Mouse (Mus musculus): Measurements from ENCODE around the gene Kirrel. TPM values are rescaled to one million over a fixed set of nuclear protein-coding genes. Genes with fewer than 3 reads are reported as not detected.

The Kirrel gene
- polyA plus RNA-seq (2015; fragmentation: Nextera tagmentation; extraction: Ambion mirVana), result 8.4 and 10.1 TPM in 2 replicates

DNA sequence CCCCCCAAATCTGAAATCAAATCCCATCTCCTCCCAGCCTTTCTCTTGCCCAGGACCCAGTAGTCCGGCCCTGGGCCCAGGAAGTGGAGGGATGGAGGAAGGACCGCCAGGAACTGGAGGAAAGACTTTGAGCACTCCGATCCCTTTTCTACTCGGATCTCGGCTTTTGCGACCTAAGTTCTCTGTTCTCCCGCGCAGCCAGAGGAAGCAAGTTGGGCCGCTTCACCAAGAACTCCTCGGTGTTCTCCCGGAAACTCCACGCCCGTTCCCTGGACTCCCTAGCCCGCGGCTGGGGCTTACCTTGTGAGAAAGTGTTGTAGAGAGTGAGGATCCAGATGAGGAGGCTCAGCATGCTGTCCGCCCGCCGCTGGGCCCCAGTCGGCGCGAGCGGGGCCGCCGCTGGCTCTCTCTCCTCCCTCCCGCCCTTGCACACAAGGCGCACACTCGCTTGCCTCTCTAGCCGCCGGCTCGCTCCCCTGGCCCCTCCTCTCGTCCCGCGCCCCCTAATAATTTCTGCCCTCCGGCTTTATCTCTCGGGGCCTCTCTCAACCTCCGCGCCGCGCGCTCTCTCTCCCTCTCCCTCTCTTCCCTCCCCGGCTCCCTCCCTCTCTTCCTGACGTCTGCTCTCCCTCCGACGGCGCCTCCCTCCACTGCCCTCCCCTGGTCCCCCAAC is at the start of gene Kirrel:
Gene Kirrel, minus strand, starts transcription at position 652 of the 673 bp plus-strand sequence.
- Histone ChIP-seq H3K27ac (peak within 1 kb of the TSS; percentile 85), H3K4me3 (replicated peaks) (peak within 1 kb of the TSS; percentile 64), H3K27me3 (0 out of 2 replicates have a peak, but pooled peaks cover 4% of the 10 kb centered on the region), H3K4me2 (replicated peaks) (peak within 1 kb of the TSS; percentile 76), H3K9me3 (no peaks in the 10 kb centered on the region), H3K4me1 (replicated peaks) (peaks cover 55% of the 10 kb centered on the region), H3K36me3 (no peaks in the 10 kb centered on the region), H3K9ac (replicated peaks) (peak within 1 kb of the TSS; percentile 75)
- ATAC-seq, result peak; percentile 88
- 0% methylated on average over 45 of the region's 45 CpGs for WGBS

DNA sequence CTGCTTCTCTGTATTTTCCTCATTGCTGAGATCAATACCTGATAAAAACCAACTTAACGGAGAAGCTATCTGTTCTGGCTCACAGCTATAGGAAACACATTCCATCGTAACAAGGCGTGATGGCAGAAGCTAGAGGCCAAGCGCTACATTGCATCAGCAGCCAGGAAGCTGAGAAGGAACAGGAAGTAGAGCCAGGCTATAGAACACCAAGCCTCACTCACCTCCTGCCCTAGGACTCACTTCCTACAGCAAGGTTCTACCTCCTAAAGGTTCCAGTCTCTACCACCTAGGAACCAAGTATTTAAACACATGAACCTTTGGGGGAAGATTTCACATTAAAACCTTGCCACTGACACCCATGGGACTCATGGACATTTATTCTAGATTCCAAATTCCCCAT is 49.1 kb upstream of the Kirrel start:
- Histone ChIP-seq H3K27ac (no peak overlapping the region), H3K9me3 (no peaks in the 10 kb centered on the region), H3K27me3 (no peaks in the 10 kb centered on the region), H3K36me3 (no peaks in the 10 kb centered on the region), H3K4me3 (replicated peaks) (no peak overlapping the region), H3K9ac (replicated peaks) (no peak overlapping the region), H3K4me2 (replicated peaks) (no peak overlapping the region), H3K4me1 (replicated peaks) (no peaks in the 10 kb centered on the region)
- 91% methylated on average over 4 of the region's 4 CpGs for WGBS
- ATAC-seq, result no peak

DNA sequence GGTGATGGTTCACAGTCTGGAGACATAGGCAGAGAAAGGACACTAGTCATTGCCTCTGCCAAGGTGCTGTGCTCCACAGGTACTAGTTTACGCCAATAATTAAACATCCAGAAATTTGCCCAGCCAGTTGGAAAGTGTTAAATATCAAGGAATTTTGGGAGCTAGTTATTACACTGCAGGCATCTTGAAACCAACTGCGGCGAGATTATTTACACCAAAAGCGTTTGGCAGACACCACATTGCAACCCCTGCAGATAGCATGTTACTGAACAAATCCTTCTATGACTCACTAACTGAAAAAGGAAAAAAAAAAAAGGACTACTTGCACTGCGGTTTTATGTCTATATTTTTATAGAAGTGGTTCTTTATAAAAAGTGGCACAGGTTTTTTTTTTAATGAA is 47.8 kb upstream of the Kirrel start:
- no peak overlapping the region for H3K9ac ChIP-seq (replicated peaks)
- H3K4me1 ChIP-seq (replicated peaks), result no peaks in the 10 kb centered on the region
- H3K9me3 ChIP-seq, result no peaks in the 10 kb centered on the region
- H3K27me3 ChIP-seq, result no peaks in the 10 kb centered on the region
- no peaks in the 10 kb centered on the region for H3K36me3 ChIP-seq
- no peak overlapping the region for H3K4me3 ChIP-seq (replicated peaks)
- no peak for ATAC-seq
- 91% methylated on average over 5 of the region's 5 CpGs for WGBS
- no peak overlapping the region for H3K4me2 ChIP-seq (replicated peaks)
- H3K27ac ChIP-seq, result no peak overlapping the region

DNA sequence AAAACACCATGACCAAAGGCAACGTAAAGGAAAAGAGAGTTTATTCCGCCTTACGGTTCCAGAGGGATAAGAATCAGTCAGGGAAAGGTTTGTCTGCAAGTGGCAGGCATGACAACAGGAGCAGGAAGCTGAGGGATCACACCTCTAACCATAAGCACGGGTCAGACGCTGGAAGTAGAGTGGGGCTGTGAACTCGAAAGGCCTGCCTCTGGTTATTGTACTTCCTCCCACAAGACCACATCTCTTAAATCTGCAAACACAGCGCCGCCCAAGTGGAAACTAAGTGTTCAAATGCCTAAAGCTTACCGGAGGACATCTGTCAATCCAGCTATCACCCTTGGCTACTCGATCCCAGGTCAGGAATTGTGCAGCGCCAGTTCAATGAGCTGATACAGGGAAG is 40.6 kb upstream of the Kirrel start:
- no peak overlapping the region for H3K9ac ChIP-seq (replicated peaks)
- no peaks in the 10 kb centered on the region for H3K36me3 ChIP-seq
- H3K4me3 ChIP-seq (replicated peaks), result no peak overlapping the region
- H3K4me1 ChIP-seq (replicated peaks), result no peaks in the 10 kb centered on the region
- H3K27ac ChIP-seq, result no peak overlapping the region
- no peaks in the 10 kb centered on the region for H3K9me3 ChIP-seq
- no peak overlapping the region for H3K4me2 ChIP-seq (replicated peaks)
- no peaks in the 10 kb centered on the region for H3K27me3 ChIP-seq
- ATAC-seq, result no peak
- WGBS, result 77% methylated on average over 11 of the region's 11 CpGs

DNA sequence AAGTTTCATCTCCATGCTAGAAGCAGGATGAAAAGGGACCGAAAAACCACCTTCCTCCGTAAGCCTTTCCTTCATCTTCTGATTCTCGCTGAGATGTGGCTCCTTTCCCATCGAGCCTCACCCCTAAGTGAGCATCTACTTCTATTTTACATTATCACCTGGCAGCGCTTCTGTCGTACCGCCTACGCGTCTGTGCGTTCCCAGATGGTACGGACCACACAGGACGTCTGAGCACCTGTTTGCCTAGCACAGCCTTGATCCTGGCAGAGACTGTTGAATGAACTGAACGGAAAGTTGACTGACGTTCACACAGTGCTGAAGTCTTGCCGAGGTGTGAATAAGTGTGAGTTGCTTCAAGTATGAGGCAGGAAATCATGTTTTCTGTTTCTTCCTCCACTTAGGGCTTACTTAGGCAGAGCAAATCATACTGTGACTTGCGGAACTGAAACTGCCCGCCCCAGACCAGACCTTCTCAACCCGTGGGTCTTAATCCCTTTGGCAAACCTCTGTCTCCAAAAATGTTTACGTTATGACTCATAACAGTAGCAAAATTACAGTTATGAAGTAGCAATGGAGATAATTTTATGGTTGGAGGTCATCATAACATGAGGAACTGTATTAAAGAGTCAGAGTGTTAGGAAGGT is 39.8 kb upstream of the Kirrel start:
- H3K9me3 ChIP-seq, result no peaks in the 10 kb centered on the region
- H3K4me2 ChIP-seq (replicated peaks), result no peak overlapping the region
- no peak for ATAC-seq
- no peaks in the 10 kb centered on the region for H3K4me1 ChIP-seq (replicated peaks)
- no peak overlapping the region for H3K27ac ChIP-seq
- H3K4me3 ChIP-seq (replicated peaks), result no peak overlapping the region
- no peaks in the 10 kb centered on the region for H3K27me3 ChIP-seq
- WGBS, result 93% methylated on average over 19 of the region's 19 CpGs
- no peaks in the 10 kb centered on the region for H3K36me3 ChIP-seq
- no peak overlapping the region for H3K9ac ChIP-seq (replicated peaks)

DNA sequence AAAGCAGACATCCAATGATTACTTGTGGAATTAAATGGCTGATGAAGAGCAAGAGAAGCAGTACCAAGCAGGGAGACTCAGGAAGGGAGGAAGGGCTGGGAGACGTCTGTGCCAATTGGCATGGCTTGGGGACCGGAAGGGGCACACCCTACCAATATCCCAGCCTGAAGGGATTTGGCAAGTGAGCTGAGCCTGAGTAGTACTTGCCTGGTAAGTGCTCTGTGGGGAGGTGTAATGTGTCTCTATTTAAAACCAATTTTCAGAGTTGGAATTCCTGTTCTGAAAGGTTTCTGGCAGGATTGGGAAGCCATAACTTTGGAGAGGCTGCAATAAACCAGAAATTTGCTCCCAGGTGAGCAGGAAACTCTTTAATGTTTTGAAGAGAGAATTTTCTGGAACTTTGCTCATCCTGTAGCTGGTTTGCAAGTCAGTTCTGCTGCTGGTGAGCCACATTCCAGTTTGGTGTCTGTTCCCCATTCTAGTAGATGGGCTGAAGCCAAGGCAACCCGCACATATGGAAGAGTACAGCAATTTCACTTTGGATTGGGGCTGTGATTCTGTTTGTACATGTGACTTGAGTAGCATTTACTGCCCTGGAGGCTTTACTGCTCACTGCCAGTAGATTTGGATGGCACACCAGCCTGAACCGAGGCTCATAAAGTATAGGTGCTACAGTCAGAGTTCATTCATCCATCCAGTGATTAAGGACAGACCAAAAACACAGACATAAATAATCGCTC is 32.0 kb upstream of the Kirrel start:
- 90% methylated on average over 5 of the region's 5 CpGs for WGBS
- H3K4me2 ChIP-seq (replicated peaks), result no peak overlapping the region
- H3K36me3 ChIP-seq, result no peaks in the 10 kb centered on the region
- no peaks in the 10 kb centered on the region for H3K9me3 ChIP-seq
- no peak for ATAC-seq
- no peak overlapping the region for H3K9ac ChIP-seq (replicated peaks)
- no peaks in the 10 kb centered on the region for H3K4me1 ChIP-seq (replicated peaks)
- no peak overlapping the region for H3K4me3 ChIP-seq (replicated peaks)
- no peak overlapping the region for H3K27ac ChIP-seq
- H3K27me3 ChIP-seq, result no peaks in the 10 kb centered on the region

DNA sequence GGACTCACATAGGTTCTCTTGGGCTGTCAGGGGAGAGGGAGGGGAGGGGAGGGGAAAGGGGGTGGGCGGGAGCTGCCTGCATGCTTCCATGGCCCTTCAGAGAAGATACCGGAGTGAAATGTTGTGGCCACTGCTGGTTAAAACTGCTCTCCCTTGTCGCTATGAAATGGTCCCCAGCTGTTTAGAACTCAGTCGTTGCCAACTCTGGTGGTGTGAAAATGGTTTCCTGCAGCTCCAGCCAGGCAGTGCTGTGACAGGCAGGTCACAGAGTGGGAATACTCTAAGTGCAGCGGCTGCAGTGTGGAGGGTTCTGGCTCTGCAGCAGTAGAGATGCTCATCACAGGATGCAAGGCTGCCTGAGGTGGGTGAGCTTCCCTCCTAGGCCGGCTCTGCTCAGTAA is 22.1 kb upstream of the Kirrel start:
- no peak for ATAC-seq
- H3K4me1 ChIP-seq (replicated peaks), result no peaks in the 10 kb centered on the region
- no peak overlapping the region for H3K9ac ChIP-seq (replicated peaks)
- H3K9me3 ChIP-seq, result no peaks in the 10 kb centered on the region
- no peak overlapping the region for H3K27ac ChIP-seq
- no peak overlapping the region for H3K4me3 ChIP-seq (replicated peaks)
- H3K27me3 ChIP-seq, result no peaks in the 10 kb centered on the region
- WGBS, result 53% methylated on average over 6 of the region's 6 CpGs
- no peak overlapping the region for H3K4me2 ChIP-seq (replicated peaks)
- no peaks in the 10 kb centered on the region for H3K36me3 ChIP-seq

DNA sequence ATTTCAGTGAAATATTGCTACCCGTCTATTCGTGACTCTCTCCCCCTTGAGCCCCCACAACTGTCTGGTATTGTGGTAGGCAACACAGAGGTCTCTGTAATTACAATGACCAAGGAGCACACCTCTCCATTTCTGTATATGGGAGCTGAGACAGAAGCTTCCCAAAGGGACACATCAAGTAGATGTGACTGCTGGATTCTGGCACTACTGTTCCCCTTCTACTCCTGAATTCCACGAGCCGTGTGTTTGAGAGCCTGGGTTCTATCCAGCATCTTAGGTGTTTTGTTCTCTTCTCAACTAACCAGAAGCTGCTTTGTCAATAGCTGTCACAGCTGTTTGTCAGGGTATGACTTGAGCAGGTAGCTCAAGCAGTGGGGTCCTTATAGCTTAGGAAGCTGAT is 20.5 kb upstream of the Kirrel start:
- no peaks in the 10 kb centered on the region for H3K27me3 ChIP-seq
- H3K9ac ChIP-seq (replicated peaks), result no peak overlapping the region
- no peaks in the 10 kb centered on the region for H3K36me3 ChIP-seq
- no peaks in the 10 kb centered on the region for H3K9me3 ChIP-seq
- 88% methylated on average over 4 of the region's 4 CpGs for WGBS
- no peak for ATAC-seq
- no peak overlapping the region for H3K4me3 ChIP-seq (replicated peaks)
- no peaks in the 10 kb centered on the region for H3K4me1 ChIP-seq (replicated peaks)
- no peak overlapping the region for H3K27ac ChIP-seq
- no peak overlapping the region for H3K4me2 ChIP-seq (replicated peaks)

DNA sequence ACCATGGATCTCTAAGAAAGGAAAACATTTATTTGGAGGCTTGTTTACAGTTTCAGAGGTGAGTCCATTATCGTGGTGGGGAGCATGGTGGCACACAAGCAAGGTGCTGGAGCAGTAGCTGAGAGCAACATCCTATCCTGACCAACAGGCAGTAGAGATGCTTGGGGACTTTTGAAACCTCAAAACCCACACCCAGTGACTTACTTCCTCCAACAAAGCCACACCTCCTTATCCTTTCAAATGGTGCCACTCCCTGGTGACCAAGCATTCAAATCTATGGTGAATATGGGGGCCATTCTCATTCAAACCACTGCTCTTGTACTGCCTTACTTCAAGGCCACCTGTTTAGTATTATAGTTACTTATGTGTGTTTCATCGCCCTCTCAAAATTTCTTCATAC is 20.0 kb upstream of the Kirrel start:
- Histone ChIP-seq H3K36me3 (no peaks in the 10 kb centered on the region), H3K4me2 (replicated peaks) (no peak overlapping the region), H3K27me3 (no peaks in the 10 kb centered on the region), H3K9me3 (no peaks in the 10 kb centered on the region), H3K4me3 (replicated peaks) (no peak overlapping the region), H3K9ac (replicated peaks) (no peak overlapping the region), H3K4me1 (replicated peaks) (no peaks in the 10 kb centered on the region), H3K27ac (no peak overlapping the region)
- no peak for ATAC-seq
- 83% methylated on average over 2 of the region's 2 CpGs for WGBS

DNA sequence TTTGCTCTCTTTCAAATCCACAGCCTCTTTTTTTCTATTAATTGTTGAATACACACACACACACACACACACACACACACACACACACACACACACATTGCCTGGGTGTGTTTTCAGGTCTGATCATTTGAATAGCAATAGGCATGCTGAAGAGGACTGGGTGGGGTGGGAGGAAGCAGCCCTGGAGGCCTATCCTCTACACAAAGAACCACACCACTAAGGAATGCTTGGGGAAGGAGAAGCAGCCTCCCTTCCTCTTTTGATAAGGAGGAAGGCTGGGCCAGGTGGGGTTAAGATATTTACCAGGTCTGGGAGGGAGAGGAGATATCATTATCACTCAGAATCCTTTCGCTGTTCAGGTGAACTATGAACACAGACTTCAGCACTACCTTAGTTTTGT is 19.2 kb upstream of the Kirrel start:
- no peak overlapping the region for H3K4me2 ChIP-seq (replicated peaks)
- 29% methylated on average over 1 of the region's 1 CpGs for WGBS
- no peaks in the 10 kb centered on the region for H3K9me3 ChIP-seq
- H3K4me3 ChIP-seq (replicated peaks), result no peak overlapping the region
- H3K27me3 ChIP-seq, result no peaks in the 10 kb centered on the region
- no peaks in the 10 kb centered on the region for H3K36me3 ChIP-seq
- H3K4me1 ChIP-seq (replicated peaks), result no peaks in the 10 kb centered on the region
- no peak overlapping the region for H3K27ac ChIP-seq
- ATAC-seq, result no peak
- no peak overlapping the region for H3K9ac ChIP-seq (replicated peaks)

DNA sequence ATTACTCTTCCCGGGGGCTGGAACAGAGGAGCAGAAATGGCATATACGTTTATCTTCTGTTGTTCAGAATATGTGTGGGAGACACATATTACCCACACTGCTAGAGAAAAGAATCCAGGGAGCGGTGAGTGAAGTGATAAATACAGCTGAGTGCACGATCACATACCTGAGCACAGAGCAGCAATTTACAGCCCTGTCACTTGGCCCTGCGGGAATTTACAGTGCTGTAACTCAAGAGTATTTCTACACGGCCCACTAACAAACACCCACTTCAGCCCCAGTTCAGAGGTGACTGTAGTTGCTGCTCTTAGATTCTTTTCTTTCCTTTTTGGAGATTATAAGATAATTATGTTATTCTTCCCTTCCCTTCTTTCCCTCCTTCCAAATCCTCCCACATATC is 18.8 kb upstream of the Kirrel start:
- WGBS, result 71% methylated on average over 6 of the region's 6 CpGs
- Histone ChIP-seq H3K36me3 (no peaks in the 10 kb centered on the region), H3K4me1 (replicated peaks) (no peaks in the 10 kb centered on the region), H3K27ac (no peak overlapping the region), H3K27me3 (no peaks in the 10 kb centered on the region), H3K4me3 (replicated peaks) (no peak overlapping the region), H3K9ac (replicated peaks) (no peak overlapping the region), H3K4me2 (replicated peaks) (no peak overlapping the region), H3K9me3 (no peaks in the 10 kb centered on the region)
- ATAC-seq, result no peak

DNA sequence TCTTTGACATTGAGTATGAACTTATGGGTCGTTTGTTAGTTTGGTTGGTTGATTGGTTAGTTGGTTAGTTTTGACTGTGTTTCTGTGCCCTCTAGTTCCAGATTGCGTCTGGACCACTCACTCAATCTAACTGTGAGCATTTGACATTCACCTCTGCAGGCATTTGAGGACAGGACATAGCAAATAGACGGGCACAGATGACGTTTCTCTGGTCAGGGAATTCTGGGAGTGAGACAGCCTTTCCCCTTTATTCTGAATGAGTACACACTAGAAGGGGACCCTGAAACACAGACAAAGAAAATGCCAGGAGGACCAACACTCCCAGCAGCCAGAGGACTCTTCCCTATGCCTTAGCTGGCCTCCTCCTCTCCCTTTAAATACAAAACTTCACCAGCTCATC is 2.1 kb upstream of the Kirrel start:
- ATAC-seq, result no peak
- H3K36me3 ChIP-seq, result no peaks in the 10 kb centered on the region
- 0 out of 2 replicates have a peak, but pooled peaks cover 4% of the 10 kb centered on the region for H3K27me3 ChIP-seq
- 75% methylated on average over 4 of the region's 4 CpGs for WGBS
- H3K27ac ChIP-seq, result no peak overlapping the region
- peaks cover 32% of the 10 kb centered on the region for H3K4me1 ChIP-seq (replicated peaks)
- no peak overlapping the region for H3K4me2 ChIP-seq (replicated peaks)
- H3K9me3 ChIP-seq, result no peaks in the 10 kb centered on the region
- H3K4me3 ChIP-seq (replicated peaks), result no peak overlapping the region
- H3K9ac ChIP-seq (replicated peaks), result no peak overlapping the region

Measured in midbrain, embryonic 13.5 days (tissue).